Mouse (Mus musculus): ENCODE measurements around the gene Whamm. TPM values are rescaled to one million over a fixed set of nuclear protein-coding genes. Genes with fewer than 3 reads are reported as not detected.

Whamm gene
- total RNA-seq, 2 experiments from 2014 or later = 8.2 to 9.4 TPM

DNA sequence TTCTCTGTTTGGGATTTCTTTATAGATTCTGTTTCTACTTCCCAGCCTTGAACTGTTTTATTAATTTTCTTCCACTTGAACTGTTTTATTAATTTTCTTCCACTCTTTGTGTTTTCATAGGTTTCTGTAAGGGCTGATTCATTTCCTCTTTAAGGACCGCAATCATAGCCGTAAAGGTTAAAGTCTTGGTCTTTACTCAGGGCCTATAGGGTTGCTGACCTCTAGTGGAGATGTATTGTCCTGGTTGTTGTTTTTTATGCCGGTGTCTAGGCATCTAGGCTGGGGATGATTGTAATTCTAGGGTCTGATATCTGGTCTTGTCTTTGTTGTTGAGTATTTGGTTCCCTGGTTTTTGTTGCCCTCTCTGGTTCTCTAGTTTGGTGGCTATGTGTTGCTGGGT lies 12.4 kb downstream of the Whamm start:
- no peak for DNase-seq (ENCODE audit: low spot score)
- intact Hi-C loops (cut with DNase I) = no loop called here

DNA sequence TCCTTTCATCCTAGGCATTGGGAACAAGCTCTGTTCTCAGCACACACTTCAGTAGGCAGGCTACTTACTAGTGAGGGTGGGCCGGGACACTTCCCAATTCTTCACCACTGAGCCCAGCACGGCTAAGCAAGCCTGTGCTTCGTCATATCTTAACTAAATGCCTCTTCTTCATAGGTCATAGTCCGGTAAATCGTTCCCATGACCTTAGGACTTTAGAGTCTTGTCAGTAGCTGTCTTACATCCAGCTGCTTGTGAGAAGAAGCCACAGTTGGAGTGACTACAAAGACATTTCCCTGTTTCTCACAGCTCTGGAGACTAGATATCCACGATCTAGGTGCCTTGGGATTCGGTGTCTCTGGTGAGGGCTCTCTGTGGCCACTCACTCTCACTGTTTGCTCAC lies 14.3 kb downstream of the Whamm start:
- intact Hi-C loops (cut with DNase I) = no loop called here
- no peak for DNase-seq (ENCODE audit: low spot score)

DNA sequence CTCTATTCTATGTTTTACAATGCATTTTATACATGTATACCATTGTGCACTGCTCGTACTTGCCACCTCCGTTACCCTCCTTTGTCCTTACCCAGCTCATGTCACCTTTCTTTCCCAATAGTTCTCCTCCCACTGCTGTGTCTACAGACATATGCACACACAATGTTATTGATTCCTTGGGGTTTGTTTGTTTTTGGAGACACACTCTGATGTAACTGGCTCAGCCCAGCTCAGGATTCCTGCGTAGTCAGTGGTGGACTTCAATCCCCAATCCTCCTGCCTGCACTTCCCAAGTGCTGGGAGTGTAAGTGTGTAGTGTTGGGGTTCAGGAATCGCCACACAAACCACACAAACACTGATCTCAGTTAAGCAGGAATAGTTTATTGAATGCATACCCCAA lies 16.2 kb downstream of the Whamm start:
- intact Hi-C loops (cut with DNase I) = no loop called here
- no peak for DNase-seq (ENCODE audit: low spot score)

DNA sequence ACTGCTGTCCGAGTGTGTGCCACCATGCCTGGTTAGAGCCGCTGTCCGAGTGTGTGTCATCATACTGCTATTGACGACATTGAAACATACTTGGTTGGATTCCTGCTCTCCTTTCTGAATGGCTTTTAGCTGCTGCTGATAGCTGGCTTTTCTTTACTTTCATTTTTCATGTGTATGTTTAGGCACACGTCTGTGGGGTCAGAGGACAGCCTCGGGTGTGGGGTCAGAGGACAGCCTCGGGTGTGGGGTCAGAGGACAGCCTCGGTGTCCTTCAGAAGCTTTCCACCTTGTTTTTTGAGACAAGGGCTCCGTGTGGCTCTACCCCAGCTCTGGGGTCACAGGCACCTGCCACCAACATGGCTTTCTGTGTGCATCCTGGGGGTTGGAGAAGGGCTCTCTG lies 21.6 kb downstream of the Whamm start:
- DNase-seq (ENCODE audit: low spot score) = no peak
- intact Hi-C loops (cut with DNase I) = no loop called here

DNA sequence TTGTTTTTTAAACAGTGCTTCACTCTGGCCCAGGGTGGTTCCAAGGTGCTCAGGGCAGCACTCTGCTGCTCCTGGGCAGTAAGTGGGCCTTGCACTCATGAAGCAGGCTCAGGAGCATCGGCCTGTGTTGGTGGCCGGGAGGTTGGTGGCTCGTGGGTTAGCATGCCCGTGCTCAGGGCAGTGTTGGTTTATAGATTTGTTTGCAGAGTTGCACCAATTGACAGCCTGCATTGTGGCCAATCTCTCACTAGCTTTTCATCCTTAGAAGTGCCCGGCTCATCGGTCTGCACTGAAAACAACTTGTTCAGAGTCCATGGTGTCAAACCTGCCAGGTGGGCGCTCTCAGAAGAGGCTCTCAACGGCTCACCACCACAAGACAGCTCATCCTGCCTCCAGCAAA lies 22.3 kb downstream of the Whamm start:
- DNase-seq (ENCODE audit: low spot score) = no peak
- intact Hi-C loops (cut with DNase I) = no loop called here

DNA sequence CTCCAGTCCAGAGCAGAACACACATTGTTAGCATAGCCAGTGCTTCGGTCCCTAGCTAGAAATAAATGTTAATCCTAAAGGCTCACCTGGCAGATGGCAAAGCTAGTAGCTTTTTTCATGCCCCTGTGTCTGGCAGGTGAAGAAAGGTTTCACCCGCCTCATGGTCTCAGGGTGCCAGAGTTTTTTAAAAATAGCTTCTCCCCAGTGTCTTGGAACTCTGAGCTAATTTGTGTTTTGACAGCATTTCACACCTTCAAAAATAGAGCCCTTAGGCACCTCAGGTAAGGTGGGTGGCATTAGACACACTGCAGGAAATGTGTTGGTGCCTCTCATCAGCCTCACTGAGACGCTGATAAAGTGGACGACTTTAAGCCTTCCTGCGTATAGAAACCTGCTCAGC lies 24.0 kb downstream of the Whamm start:
- intact Hi-C loops (cut with DNase I) = no loop called here

DNA sequence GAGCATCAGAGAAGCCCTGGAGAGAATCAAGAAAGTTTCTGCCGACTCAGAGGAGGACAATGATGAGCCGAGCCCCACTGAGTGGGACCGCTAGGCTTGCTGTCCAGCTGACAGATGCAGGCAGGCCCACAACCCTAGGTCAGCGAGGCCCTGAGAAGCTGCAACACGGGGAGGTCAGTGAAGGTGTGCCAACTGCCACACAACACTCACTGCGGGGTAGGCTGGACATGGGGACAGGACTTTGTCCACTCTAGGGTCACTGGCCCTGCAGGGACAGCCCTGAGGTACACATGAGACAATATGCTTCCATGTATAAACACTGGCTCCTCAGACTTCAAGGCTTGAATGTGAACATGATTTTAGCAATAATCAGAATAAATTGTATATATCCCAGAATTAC lies 25.0 kb downstream of the Whamm start:
- intact Hi-C loops (cut with DNase I) = no loop called here
- no peak for DNase-seq (ENCODE audit: low spot score)

More for the DNA sequence above, 24.0 kb downstream of the Whamm start:
- no peak for DNase-seq (ENCODE audit: low spot score)

DNA sequence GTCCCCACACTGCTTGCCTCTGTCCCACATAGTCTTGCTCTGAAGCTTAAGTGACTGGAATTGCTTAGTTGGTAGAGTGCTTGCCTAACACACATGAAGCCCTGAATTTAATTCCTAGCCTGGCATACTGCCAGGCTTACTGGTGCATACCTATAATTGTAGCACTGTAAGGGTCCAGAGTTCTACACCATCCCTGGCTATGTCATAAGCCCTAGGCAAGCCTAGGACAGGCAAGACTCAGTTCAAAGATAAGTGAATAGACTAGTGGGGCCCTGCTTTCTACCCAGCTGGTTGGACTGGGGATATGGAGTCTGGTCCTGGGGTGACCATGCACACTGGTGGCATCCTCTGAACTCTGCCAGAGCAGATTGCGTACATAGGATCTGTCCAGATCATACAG lies 26.6 kb downstream of the Whamm start:
- intact Hi-C loops (cut with DNase I) = no loop called here
- no peak for DNase-seq (ENCODE audit: low spot score)

DNA sequence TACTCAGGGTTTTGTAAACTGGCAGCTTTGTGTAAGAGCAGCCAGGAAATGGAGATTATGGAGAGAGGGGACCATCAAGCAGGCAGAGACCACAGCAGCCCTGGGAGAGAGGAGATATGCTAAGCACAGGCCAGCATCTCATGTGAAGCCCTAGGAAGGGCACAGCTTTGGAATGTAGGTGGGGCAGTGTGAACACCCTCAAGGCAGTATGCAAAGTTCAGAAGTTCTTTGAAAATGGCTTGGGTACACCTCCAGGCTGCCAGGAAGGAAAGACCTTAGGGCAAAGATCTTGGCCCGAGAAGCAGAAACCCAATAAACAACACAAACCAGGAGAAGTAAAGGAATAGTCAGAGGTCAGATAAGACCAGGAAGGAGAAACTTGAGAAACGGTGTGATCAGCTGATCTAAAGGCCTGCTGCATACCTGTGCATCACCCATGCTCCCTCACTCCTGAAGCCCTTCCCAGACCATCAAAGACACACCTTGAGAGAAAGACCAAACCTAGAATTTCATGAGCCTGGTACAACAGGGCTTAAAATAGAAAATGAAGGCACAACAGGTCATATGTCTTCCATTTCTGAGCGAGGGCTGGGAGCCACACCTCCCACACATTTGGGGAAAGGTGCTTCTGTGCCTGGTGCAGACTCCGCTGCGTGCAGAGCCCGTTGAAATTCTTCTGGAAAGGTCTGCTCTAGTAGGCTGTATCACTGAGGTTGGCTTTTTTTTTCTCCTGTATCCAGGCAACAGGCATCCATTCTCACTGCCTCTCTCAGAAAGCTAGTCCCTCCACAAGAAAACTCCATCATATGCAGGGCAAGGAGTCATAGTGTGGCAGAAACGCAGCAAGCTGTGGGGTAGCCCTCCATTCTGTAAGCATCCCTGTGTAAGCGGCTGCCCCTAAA lies 28.6 kb downstream of the Whamm start:
- intact Hi-C loops (cut with DNase I) = no loop called here
- no peak for DNase-seq (ENCODE audit: low spot score)

DNA sequence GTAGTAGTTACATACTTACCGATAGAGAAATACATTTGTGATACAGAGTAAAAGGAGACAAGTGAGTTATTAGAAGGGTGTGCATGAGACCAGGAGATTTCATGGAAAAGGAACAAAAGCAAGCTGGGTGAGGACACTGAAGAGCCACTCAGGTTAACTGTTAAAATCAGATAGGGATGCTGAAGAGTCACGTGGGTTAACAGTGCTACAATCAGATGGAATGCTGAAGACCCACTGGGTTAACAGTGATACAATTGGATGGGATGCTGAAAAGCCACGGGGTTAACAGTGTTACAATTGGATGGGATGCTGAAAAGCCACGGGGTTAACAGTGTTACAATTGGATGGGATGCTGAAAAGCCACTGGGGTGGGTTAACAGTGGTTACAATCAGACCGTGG lies 33.9 kb downstream of the Whamm start:
- intact Hi-C loops (cut with DNase I) = no loop called here

DNA sequence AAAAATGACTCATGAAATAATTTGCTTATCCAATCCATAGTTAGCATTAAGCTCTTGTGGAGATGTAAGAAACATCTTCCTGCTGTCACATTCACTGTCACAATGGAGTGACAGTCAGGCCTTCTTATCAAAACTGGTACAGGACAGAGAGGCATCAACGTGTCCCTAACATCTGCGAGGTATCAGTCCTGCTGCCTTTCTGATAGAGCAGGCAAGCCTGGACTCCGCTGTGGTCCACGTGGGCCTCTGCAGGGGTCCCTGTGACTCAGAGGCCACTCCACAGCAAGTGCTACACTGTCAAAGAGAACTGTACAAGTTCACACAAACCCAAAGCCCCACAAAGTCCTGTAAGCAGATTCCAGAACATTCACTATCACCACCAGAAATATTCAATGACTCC lies 34.4 kb downstream of the Whamm start:
- no peak for DNase-seq (ENCODE audit: low spot score)
- intact Hi-C loops (cut with DNase I) = no loop called here

More for the DNA sequence above, 33.9 kb downstream of the Whamm start:
- DNase-seq (ENCODE audit: low spot score) = no peak

DNA sequence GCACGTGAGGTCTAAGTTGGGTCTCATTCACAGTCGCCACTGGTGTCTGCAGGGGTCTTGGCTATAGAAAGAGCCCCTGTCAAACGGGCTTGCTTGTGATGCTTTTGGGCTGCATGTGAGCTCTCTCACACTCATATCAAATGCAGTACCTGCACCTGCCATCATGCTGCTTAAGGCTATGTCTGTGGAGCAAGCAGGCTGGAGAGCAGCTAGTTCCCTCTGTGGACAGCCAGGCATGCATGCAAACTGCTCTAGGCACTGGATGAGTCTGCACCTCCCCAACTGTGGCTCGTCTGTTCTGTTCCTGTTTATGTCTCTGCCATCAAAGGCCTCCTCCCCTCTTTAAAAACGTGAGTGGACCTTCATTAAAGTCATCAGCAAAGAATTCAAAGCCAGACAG lies 35.4 kb downstream of the Whamm start:
- DNase-seq (ENCODE audit: low spot score) = no peak
- intact Hi-C loops (cut with DNase I) = no loop called here

DNA sequence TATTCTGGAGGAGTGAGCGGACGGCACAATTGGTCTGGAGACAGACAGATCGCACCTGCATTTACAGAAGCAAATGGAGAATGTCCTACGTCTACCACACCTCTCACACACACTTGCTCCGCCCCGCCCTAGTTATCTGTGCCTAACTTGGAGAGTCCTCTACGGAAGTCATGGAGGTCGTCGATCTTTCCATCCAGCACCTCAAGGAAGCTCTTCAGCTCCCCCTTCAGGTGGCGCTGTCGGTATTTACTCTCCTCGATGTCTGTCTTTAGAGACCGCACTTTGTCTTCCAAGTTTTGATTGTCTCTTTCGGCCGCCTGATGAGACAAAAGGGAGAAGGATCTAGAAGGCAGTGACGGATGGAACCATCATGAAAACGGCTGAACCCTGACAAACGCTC lies 39.1 kb downstream of the Whamm start:
- DNase-seq (ENCODE audit: low spot score) = no peak
- intact Hi-C loops (cut with DNase I) = no loop called here

DNA sequence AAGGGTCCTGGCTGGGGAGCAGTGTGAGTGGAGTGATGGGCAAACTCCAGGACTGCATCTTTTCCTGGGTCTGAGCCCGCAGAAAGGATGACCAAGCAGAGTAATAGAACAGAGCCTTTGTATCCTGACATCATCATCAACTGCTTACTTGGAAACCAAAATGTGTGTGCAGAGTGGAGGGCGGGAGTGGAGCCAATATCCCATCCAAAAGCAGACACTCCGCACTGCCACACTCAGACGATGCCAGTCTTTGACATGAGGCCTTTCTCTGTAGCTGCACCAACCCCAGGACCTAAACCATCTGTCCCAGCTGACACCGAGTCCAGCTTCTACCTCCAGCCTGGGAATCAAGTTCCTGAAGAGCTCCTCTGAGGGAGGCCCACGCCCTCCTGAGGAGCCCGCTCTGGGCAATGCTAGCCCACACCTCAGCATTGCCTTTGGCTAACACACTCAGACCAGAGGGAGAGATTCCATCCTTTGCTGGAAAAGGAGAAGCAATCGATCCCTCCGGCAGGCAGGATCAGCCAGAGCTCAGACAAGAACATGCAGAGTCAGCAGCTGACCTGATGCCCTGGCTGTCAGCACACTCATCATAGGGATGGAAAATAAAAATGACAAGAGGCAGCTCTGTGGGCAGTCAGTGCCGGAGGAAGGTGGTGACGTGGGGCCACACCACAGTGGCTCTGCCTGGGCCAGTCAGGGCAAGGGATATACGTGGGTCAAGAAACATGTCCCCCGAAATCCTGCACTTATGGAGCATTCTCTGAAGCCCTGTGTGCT lies 42.0 kb downstream of the Whamm start:
- intact Hi-C loops (cut with DNase I) = no loop called here
- no peak for DNase-seq (ENCODE audit: low spot score)

DNA sequence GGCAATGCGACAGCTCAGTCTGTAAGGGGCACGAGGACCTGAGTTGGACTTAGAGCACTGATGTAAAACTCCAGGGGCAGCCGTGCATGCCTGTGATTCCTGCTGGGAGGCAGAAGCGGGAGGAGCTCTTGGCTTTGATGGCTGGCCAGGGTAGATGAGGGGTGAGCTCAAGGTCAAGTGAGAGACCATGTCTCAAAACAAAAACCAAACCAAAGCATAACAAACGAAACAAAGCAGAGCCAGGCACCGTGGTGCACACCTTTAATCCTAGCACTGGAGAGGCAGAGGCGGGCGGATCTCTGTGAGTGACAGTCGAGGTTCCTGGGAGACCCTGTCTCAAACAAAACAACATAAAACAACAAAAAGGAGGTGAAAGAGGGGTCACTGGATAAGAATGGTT lies 44.0 kb downstream of the Whamm start:
- DNase-seq (ENCODE audit: low spot score) = no peak
- intact Hi-C loops (cut with DNase I) = no loop called here

DNA sequence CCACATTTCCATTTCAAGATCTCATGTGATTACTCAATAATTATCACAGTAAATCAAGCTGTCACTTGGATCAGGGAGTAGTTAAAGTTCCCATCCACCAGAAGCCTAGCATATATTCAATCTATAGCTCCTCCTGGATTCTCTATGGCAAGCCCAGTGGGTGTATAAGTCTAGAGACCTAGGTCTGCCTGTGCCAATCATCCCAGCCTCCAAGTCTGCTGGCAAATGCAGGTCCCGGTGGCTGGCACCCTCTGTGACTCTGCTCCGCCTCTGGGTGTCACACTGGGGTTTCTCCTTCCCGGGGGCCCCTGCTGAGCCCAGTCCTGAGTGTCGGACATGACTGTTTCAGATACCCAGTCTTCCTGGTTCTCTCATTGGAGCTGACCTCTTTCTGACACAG lies 51.7 kb downstream of the Whamm start:
- no peak for DNase-seq (ENCODE audit: low spot score)
- intact Hi-C loops (cut with DNase I) = no loop called here

DNA sequence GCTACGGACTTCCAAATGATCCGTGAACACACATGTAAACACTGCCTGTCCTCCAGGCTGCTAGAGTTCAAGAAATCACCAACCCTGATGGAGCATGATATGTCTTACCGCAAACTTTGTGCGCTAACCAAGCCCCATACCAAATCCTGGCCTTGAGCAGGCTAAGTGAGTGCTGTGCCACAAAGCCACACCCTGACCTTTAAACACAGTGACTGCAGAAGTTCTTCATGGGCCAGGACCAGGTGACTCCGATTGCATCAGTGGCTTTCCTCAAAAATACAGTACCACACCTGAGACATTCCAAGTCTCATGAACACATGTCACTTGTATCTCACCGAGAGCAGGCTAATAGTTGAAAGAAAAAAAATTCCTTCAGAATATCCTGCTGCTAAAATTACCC lies 52.7 kb downstream of the Whamm start:
- intact Hi-C loops (cut with DNase I) = no loop called here

DNA sequence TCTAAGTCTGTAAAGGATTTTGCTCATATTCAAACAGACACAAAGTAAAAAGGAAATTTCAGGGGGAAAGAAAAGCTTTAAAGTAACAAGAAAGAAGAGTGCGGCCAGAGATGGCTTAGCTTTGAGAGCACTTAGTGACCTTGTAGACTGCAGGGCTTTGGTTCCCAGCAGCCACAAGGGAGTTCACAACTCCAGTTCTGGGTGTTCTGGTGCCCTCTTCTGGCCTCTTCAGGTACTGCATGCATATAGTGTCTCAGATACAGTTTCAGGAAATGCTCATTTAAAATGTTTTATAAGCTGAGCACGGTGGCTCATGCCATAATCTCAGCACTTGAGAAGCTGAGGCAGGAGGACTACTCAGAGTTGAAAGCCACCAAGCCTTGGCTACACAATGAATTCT lies 55.4 kb downstream of the Whamm start:
- intact Hi-C loops (cut with DNase I) = loop anchor here (5.0 kb wide), 1 partner anchor 116 kb away; no protein-coding TSS in a partner anchor
- DNase-seq (ENCODE audit: low spot score) = no peak

More for the DNA sequence above, 52.7 kb downstream of the Whamm start:
- no peak for DNase-seq (ENCODE audit: low spot score)

DNA sequence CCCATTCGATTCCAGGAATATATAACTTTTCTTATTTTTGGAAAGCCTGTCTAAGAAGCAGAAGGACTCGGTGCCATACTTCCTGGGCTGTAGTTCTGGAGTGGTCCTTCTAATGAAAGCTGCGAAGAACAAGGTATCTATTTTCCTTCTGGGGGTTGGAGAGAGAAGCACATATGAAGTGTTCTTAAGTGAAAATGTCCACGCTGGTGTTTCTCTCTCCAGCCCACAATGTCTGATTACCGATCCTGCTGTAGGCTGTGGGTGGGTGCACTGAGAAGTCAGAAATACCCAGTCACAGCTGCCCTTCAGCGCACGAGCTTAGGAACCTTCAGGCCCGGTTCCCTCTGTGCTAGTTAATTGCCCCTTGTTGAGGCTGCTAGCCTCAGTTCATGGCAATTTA lies 60.2 kb downstream of the Whamm start:
- DNase-seq (ENCODE audit: low spot score) = no peak
- intact Hi-C loops (cut with DNase I) = no loop called here

DNA sequence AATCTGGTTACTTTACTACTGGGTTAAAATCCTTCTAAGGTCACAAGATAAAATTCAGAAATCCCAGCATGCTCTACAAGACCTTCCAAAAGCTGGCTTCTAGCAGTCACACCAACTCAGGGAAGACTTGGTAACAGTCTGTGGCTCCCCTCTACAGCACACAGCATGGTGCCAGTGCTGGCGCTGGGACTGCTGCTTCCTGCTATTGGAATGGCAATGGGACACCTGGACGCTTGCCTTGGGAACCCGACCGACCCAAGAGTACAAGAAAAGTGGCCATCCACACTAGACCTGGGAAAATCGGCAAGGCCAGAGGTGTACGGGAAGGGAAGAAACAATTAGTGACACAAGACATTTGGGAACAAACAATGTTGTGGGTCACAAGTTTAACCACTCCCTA lies 61.5 kb downstream of the Whamm start:
- DNase-seq (ENCODE audit: low spot score) = no peak
- intact Hi-C loops (cut with DNase I) = no loop called here

DNA sequence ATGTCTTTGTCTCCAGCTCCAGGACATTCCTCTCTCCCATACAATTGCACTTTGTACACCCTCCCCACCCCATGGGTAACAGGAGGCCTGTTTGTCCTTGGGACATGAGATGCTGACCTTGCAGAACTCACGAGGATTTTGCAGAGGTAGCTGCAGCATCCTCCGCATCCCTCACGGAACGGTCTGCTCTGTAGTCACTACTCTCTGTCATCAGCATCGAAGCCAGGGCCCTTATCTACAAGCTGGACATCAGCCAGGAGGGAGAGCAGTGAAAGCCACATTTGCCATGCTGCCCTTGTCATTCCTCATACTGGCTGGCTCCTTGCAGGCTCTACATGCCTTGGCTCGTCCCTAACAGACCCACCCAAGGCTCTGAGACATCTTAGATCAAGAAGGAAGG lies 70.0 kb downstream of the Whamm start:
- intact Hi-C loops (cut with DNase I) = loop anchor here (5.0 kb wide), 1 partner anchor 41 kb away; no protein-coding TSS in a partner anchor
- DNase-seq (ENCODE audit: low spot score) = no peak

All from heart, postnatal 25 days (tissue).